Mouse (Mus musculus) midbrain, embryonic 10.5 days (tissue): Measurements from ENCODE around the gene Rps11. TPM values are rescaled to one million over a fixed set of nuclear protein-coding genes. Genes with fewer than 3 reads are reported as not detected.

ENCODE experiments used
- DNase-seq: peaks from one replicate; pipeline ENCODE4 v3.0.0-alpha.2; 2017; ENCODE audit warnings: low spot score
- H3K27ac ChIP-seq: fragments of 300-500 bp; sonication (generic); replicated peaks from 2 replicates; pipeline ENCODE4 v1.5.1; 2016; ENCODE audit warnings: mild to moderate bottlenecking
- H3K27me3 ChIP-seq: fragments of 300-500 bp; sonication (generic); 2 replicates; pipeline ENCODE4 v1.6.1; 2016; ENCODE audit warnings: low read depth, mild to moderate bottlenecking; ENCODE audit not compliant: poor library complexity, severe bottlenecking
- H3K36me3 ChIP-seq: fragments of 300-500 bp; sonication (generic); 2 replicates; pipeline ENCODE4 v1.6.1; 2016; ENCODE audit warnings: mild to moderate bottlenecking, moderate library complexity
- H3K4me1 ChIP-seq: fragments of 300-500 bp; sonication (generic); 2 replicates; pipeline ENCODE4 v1.6.1; 2016
- H3K4me3 ChIP-seq: fragments of 300-500 bp; sonication (generic); 2 replicates; pipeline ENCODE4 v1.5.1; 2016; ENCODE audit warnings: mild to moderate bottlenecking, moderate library complexity
- H3K9me3 ChIP-seq: fragments of 300-500 bp; sonication (generic); replicated peaks from 2 replicates; pipeline ENCODE4 v1.6.1; 2016; ENCODE audit warnings: mild to moderate bottlenecking
- WGBS: fragments of 180-500 bp; shearing (Covaris S2); methylation state at CpG from one replicate; pipeline ENCODE4 v1.1.7; 2016; 5-methylcytosine and 5-hydroxymethylcytosine counted together
- polyA plus RNA-seq: library from polyadenylated mRNA; unstranded; fragments of >200 nt; fragmentation: Nextera tagmentation; extraction: Ambion mirVana; gene quantifications from 2 replicates; pipeline ENCODE4 v1.2.1, GENCODE M21; 2016

Rps11 gene
- polyA plus RNA-seq, 1 experiment from 2014 or later = 1,787 TPM

DNA sequence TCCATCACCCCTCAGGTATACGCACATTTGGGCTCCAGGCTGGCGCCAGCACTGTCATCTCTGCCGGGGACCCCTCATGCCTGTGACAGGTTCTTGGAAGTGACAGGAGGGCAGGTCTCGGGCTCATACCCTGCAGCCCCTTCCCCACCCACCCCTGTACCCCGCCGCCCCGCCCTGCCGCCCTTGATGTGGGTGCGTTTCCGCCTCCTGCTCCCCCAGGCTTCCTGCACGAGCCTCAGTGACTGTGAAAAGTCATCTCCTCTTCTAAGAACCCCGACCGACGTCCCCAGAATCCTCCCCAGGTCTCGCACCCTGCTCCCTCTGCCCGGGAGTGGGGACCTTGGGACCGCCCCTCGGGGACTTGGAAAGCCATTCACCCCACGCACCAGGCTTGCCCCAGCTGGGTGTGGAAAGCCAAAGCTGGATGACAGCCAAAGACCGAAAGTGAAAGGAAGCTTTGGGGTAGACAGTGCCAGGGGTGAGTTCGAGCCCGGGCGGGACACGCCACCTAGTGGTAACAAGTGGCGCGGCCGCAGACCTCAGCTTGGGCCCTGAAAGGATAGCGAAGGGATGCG is 11.8 kb upstream of the Rps11 start, which contains the start of the genes Gm45713 and Flt3l:
TSS of gene Gm45713 (minus strand) at position 239 of the 575 bp plus-strand sequence.
TSS of gene Flt3l (minus strand) at position 440 of the 575 bp plus-strand sequence.
- 4% methylated on average over 28 of the region's 29 CpGs for WGBS
- Histone ChIP-seq H3K27me3 (peaks cover 35% of the 10 kb centered on the region), H3K27ac (peak within 1 kb of the TSS; percentile 74), H3K4me1 (peaks cover 23% of the 10 kb centered on the region), H3K9me3 (no peaks in the 10 kb centered on the region), H3K4me3 (peak within 1 kb of the TSS; percentile 66), H3K36me3 (no peaks in the 10 kb centered on the region)
- peak; percentile 84 for DNase-seq

DNA sequence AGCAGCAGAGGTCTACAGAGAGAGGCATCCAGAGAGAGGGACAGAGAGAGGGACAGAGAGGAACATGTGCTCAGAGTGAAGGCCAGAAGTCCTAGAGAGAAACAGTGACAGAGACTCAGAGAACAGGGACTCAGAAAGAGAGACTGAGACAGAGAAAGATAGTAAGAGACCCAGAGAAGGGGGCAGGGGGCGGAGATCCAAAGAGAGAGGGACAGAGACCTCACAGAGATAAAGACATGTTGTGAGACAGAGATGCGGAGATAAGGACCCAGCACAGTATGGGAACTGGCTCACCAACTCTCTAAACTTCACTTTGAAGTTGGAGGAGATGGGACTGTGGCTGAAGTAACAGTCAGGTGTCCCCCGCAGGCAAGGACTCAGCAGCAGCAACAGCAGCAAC is 11.1 kb upstream of the Rps11 start:
- Histone ChIP-seq H3K36me3 (no peaks in the 10 kb centered on the region), H3K27ac (peak overlapping the region; percentile 74), H3K9me3 (no peaks in the 10 kb centered on the region), H3K4me1 (peaks cover 23% of the 10 kb centered on the region), H3K27me3 (peaks cover 35% of the 10 kb centered on the region), H3K4me3 (peak overlapping the region; percentile 66)
- no peak for DNase-seq
- WGBS = 85% methylated on average over 3 of the region's 3 CpGs

- 6% methylated on average over 12 of the region's 12 CpGs for whole genome bisulfite sequencing
These were observed 10.3 kb upstream of the Rps11 start for GRCm38 (mm10) chr7:45134544-45135026.

GRCm38 (mm10) chr7:45133446-45134159 is 9.4 kb upstream of the Rps11 start:
- 79% methylated on average over 8 of the region's 8 CpGs for WGBS
- no peaks in the 10 kb centered on the region for H3K36me3 ChIP-seq
- no peak overlapping the region; the same call in 1 of the 2 replicates for H3K4me3 ChIP-seq
- no peak for DNase-seq
- peaks cover 33% of the 10 kb centered on the region for H3K4me1 ChIP-seq
- H3K9me3 ChIP-seq = no peaks in the 10 kb centered on the region
- no peak overlapping the region for H3K27ac ChIP-seq
- H3K27me3 ChIP-seq = peaks cover 35% of the 10 kb centered on the region

More at GRCm38 (mm10) chr7:45134544-45135026, 10.3 kb upstream of the Rps11 start:
- no peaks in the 10 kb centered on the region for H3K36me3 ChIP-seq
- H3K27me3 ChIP-seq = peaks cover 35% of the 10 kb centered on the region
- no peak overlapping the region for H3K27ac ChIP-seq
- H3K4me3 ChIP-seq = peak overlapping the region; percentile 66; the same call in 1 of the 2 replicates
- no peaks in the 10 kb centered on the region for H3K9me3 ChIP-seq
- DNase-seq = no peak
- peaks cover 29% of the 10 kb centered on the region for H3K4me1 ChIP-seq

DNA sequence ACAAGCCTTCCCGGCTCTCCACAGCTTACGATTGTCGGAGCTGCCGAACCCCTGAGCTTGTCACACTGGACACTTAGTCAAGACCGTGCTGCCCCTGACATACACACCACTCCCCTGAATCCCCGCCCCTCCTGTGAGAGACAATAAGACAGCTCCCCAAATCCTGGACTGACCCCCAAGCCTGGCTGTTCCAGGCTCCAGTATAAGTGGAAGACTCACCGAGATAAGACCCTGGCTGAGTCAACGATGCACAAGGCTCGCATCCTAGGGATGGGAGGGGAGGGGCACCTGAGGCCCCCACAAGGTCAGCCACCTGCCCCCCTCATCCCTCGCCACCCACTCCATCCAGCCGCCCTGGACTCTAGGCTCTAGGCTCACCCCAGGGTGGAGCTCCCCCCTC is 7.6 kb upstream of the Rps11 start:
- peaks cover 42% of the 10 kb centered on the region for H3K4me1 ChIP-seq
- H3K27ac ChIP-seq = peak overlapping the region; percentile 50; the same call in 1 of the 2 replicates
- peaks cover 23% of the 10 kb centered on the region for H3K27me3 ChIP-seq
- H3K36me3 ChIP-seq = peaks cover 11% of the 10 kb centered on the region
- no peaks in the 10 kb centered on the region for H3K9me3 ChIP-seq
- 76% methylated on average over 11 of the region's 11 CpGs for WGBS
- no peak for DNase-seq
- no peak overlapping the region for H3K4me3 ChIP-seq

DNA sequence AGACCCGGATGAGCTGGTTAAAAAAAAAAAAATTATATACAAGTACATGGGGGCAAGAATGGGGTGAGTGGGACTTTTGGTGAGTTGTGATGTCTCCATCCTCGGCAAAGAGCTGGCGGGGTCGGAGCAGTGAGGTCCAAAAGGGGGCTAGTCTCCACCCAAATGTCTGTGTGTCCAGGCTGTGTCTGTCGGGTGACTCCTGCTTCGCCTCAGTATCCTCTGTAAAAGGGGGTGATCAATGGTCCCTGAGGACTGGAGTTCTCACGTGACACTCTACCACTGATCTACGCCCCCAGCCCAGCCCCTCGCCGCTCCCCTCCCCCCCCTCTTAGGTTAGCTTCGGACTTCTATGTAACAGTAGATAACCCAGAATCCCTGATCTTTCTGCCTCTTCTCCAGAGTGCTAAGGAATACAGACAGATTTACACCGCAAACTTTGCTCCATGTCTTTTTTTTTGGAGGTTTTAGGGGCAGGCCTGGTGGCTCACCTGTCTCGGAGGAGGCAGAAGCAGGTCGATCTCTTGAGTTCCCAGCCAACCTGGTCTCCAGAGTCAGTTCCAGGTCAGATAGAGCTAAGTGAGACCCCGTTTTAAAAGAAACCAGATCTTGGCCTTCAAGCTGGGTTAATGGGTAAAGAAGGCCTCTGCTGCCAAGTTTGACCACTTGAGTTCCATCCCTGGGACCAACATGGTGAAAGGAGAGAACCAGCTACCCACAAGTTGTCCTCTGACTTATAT is 5.7 kb upstream of the Rps11 start:
- peaks cover 7% of the 10 kb centered on the region for H3K27me3 ChIP-seq
- H3K36me3 ChIP-seq = peaks cover 30% of the 10 kb centered on the region
- no peak for DNase-seq
- H3K27ac ChIP-seq = peak overlapping the region; percentile 100
- H3K9me3 ChIP-seq = no peaks in the 10 kb centered on the region
- H3K4me1 ChIP-seq = peaks cover 52% of the 10 kb centered on the region
- WGBS = 55% methylated on average over 15 of the region's 15 CpGs
- H3K4me3 ChIP-seq = peak overlapping the region; percentile 95

- no peak for DNase-seq
- peak overlapping the region; percentile 100 for H3K27ac ChIP-seq
- under 1% methylated on average over 17 of the region's 17 CpGs for WGBS
- no peaks in the 10 kb centered on the region for H3K9me3 ChIP-seq
- H3K27me3 ChIP-seq = peaks cover under 1% of the 10 kb centered on the region; the same call in 1 of the 2 replicates
- H3K4me3 ChIP-seq = peak overlapping the region; percentile 95
- H3K4me1 ChIP-seq = peaks cover 53% of the 10 kb centered on the region
- peaks cover 35% of the 10 kb centered on the region for H3K36me3 ChIP-seq
These were observed 5.1 kb upstream of the Rps11 start for GRCm38 (mm10) chr7:45129318-45129717.

GRCm38 (mm10) chr7:45128624-45129246 is 4.5 kb upstream of the Rps11 start, which contains the start of gene Rpl13a:
TSS of gene Rpl13a (minus strand) at chr7:45128761.
- DNase-seq = peak; percentile 99
- Histone ChIP-seq H3K27ac (peak within 1 kb of the TSS; percentile 100), H3K36me3 (peaks cover 35% of the 10 kb centered on the region), H3K9me3 (no peaks in the 10 kb centered on the region), H3K4me1 (peaks cover 49% of the 10 kb centered on the region), H3K4me3 (peak within 1 kb of the TSS; percentile 95), H3K27me3 (no peaks in the 10 kb centered on the region)
- under 1% methylated on average over 48 of the region's 48 CpGs for WGBS

DNA sequence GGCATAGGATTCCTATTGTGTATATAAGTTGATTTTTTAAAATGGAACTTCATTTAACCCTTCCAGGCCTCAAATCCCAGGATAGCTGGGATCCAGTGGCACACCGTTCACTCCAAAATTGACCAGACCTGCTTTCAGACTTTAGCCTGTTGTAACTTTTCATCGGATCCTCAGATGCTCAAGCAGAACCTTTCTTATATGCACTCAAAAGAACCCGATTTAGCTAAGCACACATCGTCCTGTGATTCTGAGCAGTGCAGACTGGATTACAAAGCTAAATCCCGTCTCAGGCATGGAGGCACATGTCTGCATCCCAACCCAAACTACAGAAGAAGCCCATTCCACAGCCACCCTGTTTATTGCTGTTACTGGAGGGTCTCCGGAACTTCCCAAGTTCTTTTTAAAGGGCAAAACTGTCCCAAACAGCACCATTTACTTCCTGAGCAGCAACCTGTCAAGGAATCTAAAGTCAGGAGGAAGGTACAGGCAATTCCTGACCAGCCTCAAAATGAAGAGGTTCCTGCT is 3.5 kb upstream of the Rps11 start:
- DNase-seq = no peak
- Histone ChIP-seq H3K36me3 (peaks cover 43% of the 10 kb centered on the region), H3K9me3 (no peaks in the 10 kb centered on the region), H3K4me3 (peak overlapping the region; percentile 95), H3K4me1 (peaks cover 57% of the 10 kb centered on the region), H3K27ac (peak overlapping the region; percentile 100), H3K27me3 (no peaks in the 10 kb centered on the region)
- WGBS = under 1% methylated on average over 6 of the region's 6 CpGs

GRCm38 (mm10) chr7:45126844-45127699 is 2.8 kb upstream of the Rps11 start:
- Histone ChIP-seq H3K27ac (peak overlapping the region; percentile 100), H3K4me1 (peaks cover 63% of the 10 kb centered on the region), H3K9me3 (no peaks in the 10 kb centered on the region), H3K36me3 (peaks cover 50% of the 10 kb centered on the region), H3K27me3 (no peaks in the 10 kb centered on the region), H3K4me3 (peak overlapping the region; percentile 95)
- 53% methylated on average over 21 of the region's 21 CpGs for WGBS
- no peak for DNase-seq

DNA sequence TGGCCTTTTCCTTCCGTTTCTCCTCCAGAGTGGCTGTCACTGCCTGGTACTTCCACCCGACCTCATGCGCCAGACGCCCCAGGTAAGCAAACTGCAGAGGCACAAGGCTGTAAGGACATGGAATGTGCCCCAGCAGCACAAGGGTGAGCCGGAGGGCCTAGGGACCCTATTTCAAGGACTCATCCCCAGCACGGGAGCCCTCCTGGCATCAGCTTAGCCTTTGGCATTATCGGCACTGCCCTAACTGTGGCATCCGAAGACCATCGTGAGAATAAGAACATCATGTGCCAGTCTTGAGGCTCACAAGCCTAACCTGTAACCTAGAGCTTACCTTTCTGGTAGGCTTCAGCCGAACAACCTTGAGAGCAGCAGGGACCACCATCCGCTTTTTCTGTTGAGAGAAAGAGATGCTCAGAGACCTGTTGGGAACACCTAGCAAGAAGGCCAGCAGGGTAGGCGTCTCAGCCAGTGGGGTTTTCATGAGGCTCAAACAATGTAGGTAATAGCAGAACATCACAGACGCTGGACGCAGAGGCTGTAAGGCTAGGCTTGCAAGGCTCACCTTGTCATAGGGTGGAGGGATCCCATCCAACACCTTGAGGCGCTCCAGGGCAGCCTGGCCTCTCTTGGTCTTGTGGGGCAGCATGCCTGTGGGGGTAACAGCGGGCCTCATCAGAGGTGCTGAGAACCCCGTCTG is 2.1 kb upstream of the Rps11 start:
- no peak for DNase-seq
- WGBS = 82% methylated on average over 17 of the region's 17 CpGs
- Histone ChIP-seq H3K36me3 (peaks cover 57% of the 10 kb centered on the region), H3K27ac (peak overlapping the region; percentile 100), H3K4me3 (peak overlapping the region; percentile 95), H3K4me1 (peaks cover 67% of the 10 kb centered on the region), H3K9me3 (no peaks in the 10 kb centered on the region), H3K27me3 (no peaks in the 10 kb centered on the region)
